Mouse (Mus musculus) heart, postnatal 0 days (tissue): ENCODE data around the gene Map4k4.

Experiments
- CTCF ChIP-seq: IDR thresholded peaks from 2 replicates; pipeline ENCODE4 v1.5.1; 2016; ENCODE audit warnings: antibody characterized with exemption, control low read depth, low read depth
- EP300 ChIP-seq: IDR thresholded peaks from 2 replicates; pipeline ENCODE4 v1.6.1; 2016; ENCODE audit warnings: antibody characterized with exemption, low read depth

GRCm38 (mm10) chr1:39944972-39945323, 44.2 kb downstream of the Map4k4 start:
- TF ChIP-seq CTCF, result no peak
- no peak for TF ChIP-seq EP300
